Mouse (Mus musculus) megakaryocyte, embryonic 14.5 days (primary cell): ENCODE measurements around the gene Pola2. TPM values are rescaled to one million over a fixed set of nuclear protein-coding genes. Genes with fewer than 3 reads are reported as not detected.

Source experiments
- H3K27me3 ChIP-seq: replicated peaks from 2 replicates; pipeline ENCODE3; 2012; ENCODE audit warnings: inconsistent platforms
- H3K36me3 ChIP-seq: replicated peaks from 2 replicates; pipeline ENCODE3; 2012; ENCODE audit warnings: low read length, inconsistent platforms, mixed read lengths
- H3K4me1 ChIP-seq: 2 replicates; pipeline ENCODE4 v1.6.1; 2012; ENCODE audit warnings: inconsistent platforms
- H3K4me3 ChIP-seq: replicated peaks from 2 replicates; pipeline ENCODE3; 2012; ENCODE audit warnings: moderate library complexity, mild to moderate bottlenecking, inconsistent platforms
- H3K9me3 ChIP-seq: 2 replicates; pipeline ENCODE4 v1.6.1; 2012; ENCODE audit warnings: inconsistent platforms
- FLI1 ChIP-seq: IDR thresholded peaks from 2 replicates; pipeline ENCODE4 v1.6.1; 2012; ENCODE audit warnings: low read length, inconsistent platforms, mixed read lengths
- GATA1 ChIP-seq: IDR thresholded peaks from 3 replicates; pipeline ENCODE4 v1.6.1; 2012; ENCODE audit warnings: mixed read lengths, low read length, inconsistent platforms, borderline replicate concordance
- polyA plus RNA-seq: library from polyadenylated mRNA; stranded (reverse); fragments of >175 nt; gene quantifications from 2 replicates; pipeline ENCODE4 v1.2.3, GENCODE M21; 2012; ENCODE audit warnings: low replicate concordance; ENCODE audit not compliant: insufficient read depth

Gene Pola2
- polyA plus RNA-seq, 1 experiment: 14.1 TPM

DNA sequence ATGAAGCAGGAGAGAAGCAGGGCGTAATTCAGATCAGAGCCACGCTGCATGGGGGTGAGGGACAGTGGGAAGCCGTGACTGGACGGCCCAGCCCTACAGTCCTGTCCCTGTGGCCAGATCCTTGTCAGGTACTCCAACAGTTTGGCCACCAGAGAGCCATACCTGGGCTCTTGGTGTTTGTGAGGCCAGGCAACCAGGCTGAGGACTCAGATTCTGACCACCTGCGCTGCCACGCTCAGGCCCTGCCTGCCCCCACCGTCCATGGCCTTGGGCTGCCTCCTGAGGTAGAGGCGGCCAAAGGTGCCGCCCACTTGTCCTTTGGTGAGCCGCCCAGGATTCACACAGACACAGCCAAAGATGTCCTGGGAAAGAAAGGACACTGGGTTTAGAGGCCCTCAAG is 23.3 kb downstream of the Pola2 start:
- Histone ChIP-seq H3K4me1 (peaks cover 77% of the 10 kb centered on the region), H3K36me3 (peaks cover 65% of the 10 kb centered on the region), H3K4me3 (no peak overlapping the region), H3K9me3 (no peaks in the 10 kb centered on the region), H3K27me3 (peaks cover 1% of the 10 kb centered on the region)
- no peak for TF ChIP-seq FLI1
- TF ChIP-seq GATA1: no peak

DNA sequence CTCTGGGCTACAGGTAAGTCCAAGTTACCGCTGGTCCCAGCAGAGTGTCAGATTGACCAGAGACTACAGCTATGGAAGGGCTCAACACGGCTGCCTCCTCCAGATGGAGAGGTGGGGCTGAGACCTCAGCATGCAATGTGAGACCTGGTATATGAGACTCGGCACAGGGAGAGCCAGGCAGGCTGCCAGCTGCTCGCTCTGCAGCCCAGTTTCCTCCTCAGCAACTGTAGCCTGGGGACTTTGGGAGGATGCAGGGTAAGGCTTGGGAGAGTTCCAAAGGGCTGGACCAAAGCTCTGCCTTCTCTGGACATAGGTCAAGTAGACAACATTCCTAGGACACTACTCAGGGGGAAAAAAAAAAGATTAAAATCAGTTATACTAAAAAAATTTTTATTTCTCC is 23.8 kb downstream of the Pola2 start:
- Histone ChIP-seq H3K4me1 (peaks cover 77% of the 10 kb centered on the region), H3K27me3 (peaks cover 6% of the 10 kb centered on the region), H3K9me3 (no peaks in the 10 kb centered on the region), H3K4me3 (no peak overlapping the region), H3K36me3 (peaks cover 60% of the 10 kb centered on the region)
- TF ChIP-seq FLI1: no peak
- no peak for TF ChIP-seq GATA1

DNA sequence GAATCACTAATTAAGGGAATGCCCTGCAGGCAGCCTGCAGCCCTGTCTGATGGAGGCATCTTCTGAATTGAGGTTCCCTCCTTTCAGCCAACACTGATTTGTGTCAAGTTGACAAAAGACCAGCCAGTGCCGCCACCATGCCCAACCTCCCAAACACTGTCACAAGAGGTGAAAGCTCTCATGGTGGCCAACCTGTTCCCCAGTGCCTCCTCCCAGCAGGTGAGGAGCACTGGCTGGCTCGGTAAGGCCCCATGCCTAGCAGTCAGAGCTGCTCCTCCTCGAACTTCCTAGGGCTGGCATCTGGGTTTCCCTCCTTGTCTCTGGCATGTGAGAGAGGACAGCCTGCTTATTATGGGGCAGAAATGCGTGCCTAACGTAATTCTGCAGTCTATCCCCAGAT is 24.3 kb downstream of the Pola2 start:
- Histone ChIP-seq H3K4me1 (peaks cover 77% of the 10 kb centered on the region), H3K36me3 (peaks cover 55% of the 10 kb centered on the region), H3K9me3 (no peaks in the 10 kb centered on the region), H3K4me3 (no peak overlapping the region), H3K27me3 (peaks cover 11% of the 10 kb centered on the region)
- TF ChIP-seq GATA1 (no peak), FLI1 (no peak)

DNA sequence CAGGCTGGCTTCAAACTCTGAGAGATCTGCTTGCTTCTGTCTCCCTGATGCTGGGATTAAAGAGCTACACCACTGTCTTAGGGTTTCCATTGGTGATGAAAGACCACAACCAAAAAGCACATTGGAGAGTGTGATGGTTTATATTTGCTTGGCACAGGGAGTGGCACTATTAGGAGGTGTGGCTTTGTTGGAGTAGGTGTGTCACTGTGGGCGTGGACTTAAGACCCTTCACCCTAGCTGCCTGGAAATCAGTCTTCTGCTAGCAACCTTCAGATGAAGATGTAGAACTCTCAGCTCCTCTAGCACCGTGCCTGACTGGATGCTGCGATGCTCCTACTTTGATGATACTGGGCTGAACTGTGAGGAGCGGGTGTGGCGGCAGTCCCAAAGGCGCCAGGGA is 25.5 kb downstream of the Pola2 start:
- peaks cover 17% of the 10 kb centered on the region for H3K27me3 ChIP-seq
- no peaks in the 10 kb centered on the region for H3K9me3 ChIP-seq
- peaks cover 77% of the 10 kb centered on the region for H3K4me1 ChIP-seq
- peaks cover 43% of the 10 kb centered on the region for H3K36me3 ChIP-seq
- no peak overlapping the region for H3K4me3 ChIP-seq
- TF ChIP-seq GATA1: no peak
- TF ChIP-seq FLI1: no peak

DNA sequence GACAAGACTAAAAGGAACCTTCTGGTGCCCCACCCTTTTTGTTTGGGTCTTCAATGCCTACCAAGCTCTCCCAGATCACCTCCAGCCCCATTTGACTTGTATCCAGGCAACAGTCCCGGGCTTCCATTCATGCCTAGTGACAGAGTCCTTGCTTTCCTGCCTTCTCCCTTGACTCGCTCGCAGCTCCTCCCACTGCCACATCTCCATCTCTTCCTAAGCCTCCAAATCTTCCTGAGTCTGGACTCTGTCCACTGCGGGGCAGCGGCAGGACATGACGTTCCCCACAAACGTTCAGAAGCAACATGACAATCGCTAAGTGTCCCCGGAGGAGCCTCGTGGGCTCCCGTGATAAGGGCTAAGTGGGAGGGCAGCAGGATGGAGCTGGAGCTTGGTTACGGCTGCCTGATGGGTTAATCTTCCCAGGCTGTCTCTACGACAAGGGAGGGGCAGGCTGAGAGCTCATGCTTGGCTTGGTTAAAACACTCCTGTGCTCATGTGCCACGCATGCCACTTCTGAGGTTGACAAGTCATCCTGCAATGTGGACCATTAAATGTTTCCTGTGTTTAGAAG is 26.1 kb downstream of the Pola2 start:
- H3K4me1 ChIP-seq: peaks cover 71% of the 10 kb centered on the region
- peaks cover 37% of the 10 kb centered on the region for H3K36me3 ChIP-seq
- H3K4me3 ChIP-seq: peak overlapping the region; percentile 85
- H3K27me3 ChIP-seq: peaks cover 20% of the 10 kb centered on the region
- peaks cover under 1% of the 10 kb centered on the region; the same call in 1 of the 2 replicates for H3K9me3 ChIP-seq
- TF ChIP-seq GATA1: no peak
- no peak for TF ChIP-seq FLI1

DNA sequence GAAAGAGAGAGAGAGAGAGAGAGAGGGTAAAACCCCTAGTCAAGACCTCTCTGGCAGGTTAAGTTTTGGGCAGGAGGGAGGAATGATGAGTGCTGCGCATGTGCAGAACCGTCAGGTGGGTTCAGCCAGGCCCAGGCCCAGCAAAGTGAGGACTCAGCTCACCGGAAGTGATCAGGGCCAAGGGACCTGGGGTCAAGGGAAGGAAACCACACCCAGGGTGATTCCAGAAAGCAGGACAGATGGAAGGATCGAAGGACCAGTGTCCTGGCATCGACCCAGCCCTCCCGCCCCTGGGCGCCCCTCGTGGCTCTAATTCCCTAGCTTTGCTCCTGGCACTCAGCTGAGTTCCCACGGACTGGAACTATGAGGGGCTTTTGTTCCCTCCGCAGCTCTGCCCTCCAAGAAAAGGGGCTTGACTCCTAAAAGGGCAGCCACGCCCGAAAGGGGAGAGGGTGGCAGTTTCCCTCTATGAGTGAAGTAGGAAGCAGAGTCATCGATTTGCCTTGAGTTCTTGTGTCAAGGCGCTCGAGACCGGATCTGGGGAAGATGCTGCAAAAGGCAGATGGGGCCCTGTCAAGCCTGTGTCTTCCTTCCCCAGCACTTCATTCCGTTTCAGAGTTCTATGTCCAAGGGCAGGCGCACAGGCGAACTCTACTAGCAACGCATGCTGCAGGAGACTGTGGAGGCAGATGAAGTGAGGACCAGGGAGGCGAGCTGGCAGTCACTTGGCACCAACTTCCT is 26.7 kb downstream of the Pola2 start:
- Histone ChIP-seq H3K9me3 (peaks cover 2% of the 10 kb centered on the region; the same call in 1 of the 2 replicates), H3K27me3 (peaks cover 21% of the 10 kb centered on the region), H3K4me1 (peaks cover 65% of the 10 kb centered on the region), H3K4me3 (peak overlapping the region; percentile 85), H3K36me3 (peaks cover 31% of the 10 kb centered on the region)
- TF ChIP-seq FLI1: no peak
- TF ChIP-seq GATA1: no peak

DNA sequence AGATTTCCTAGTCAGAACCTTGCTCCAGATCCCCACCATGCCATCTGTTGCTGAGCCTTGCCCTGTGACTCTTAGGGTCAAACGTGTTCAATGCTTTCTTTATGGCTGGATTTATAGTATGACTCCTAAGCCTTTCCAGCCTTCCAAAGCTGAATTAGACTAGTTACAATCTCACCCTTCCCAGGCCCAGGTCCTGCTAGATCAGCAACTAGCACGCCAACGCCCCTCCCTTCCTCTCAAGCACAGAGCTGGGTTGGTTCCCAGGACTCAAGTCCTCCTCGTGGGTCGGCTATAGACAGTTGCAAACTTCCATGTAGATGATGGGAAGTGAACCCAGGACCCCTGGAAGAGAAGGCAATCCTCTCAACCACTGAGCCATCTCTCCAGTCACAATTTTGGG is 28.3 kb downstream of the Pola2 start:
- H3K4me1 ChIP-seq: peaks cover 74% of the 10 kb centered on the region
- H3K9me3 ChIP-seq: peaks cover 2% of the 10 kb centered on the region; the same call in 1 of the 2 replicates
- peaks cover 23% of the 10 kb centered on the region for H3K27me3 ChIP-seq
- TF ChIP-seq GATA1 (no peak), FLI1 (no peak)
- peaks cover 17% of the 10 kb centered on the region for H3K36me3 ChIP-seq
- no peak overlapping the region for H3K4me3 ChIP-seq

DNA sequence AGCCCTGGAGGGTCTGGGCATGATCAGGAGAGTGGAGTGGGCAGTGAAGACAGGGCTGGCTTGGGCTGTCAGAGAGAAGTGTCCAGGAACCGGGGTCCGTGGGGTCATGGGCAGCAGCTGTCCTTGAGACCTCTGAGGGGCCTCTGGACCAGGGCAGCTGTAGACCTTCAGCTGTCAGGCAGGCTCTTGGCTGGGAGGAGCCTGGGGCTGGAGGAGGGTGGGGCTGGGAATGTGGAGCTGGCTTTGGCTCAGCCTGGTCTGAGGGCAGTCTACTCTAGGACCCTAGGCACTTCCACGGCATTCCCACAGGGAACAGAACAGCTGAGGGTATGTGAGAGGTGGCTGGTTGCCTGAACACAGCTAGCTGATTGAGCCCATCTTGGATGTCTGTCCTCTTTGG is 28.7 kb downstream of the Pola2 start:
- Histone ChIP-seq H3K27me3 (peaks cover 23% of the 10 kb centered on the region), H3K4me3 (no peak overlapping the region), H3K4me1 (peaks cover 75% of the 10 kb centered on the region), H3K36me3 (peaks cover 12% of the 10 kb centered on the region), H3K9me3 (peaks cover 2% of the 10 kb centered on the region; the same call in 1 of the 2 replicates)
- TF ChIP-seq GATA1 (no peak), FLI1 (no peak)

DNA sequence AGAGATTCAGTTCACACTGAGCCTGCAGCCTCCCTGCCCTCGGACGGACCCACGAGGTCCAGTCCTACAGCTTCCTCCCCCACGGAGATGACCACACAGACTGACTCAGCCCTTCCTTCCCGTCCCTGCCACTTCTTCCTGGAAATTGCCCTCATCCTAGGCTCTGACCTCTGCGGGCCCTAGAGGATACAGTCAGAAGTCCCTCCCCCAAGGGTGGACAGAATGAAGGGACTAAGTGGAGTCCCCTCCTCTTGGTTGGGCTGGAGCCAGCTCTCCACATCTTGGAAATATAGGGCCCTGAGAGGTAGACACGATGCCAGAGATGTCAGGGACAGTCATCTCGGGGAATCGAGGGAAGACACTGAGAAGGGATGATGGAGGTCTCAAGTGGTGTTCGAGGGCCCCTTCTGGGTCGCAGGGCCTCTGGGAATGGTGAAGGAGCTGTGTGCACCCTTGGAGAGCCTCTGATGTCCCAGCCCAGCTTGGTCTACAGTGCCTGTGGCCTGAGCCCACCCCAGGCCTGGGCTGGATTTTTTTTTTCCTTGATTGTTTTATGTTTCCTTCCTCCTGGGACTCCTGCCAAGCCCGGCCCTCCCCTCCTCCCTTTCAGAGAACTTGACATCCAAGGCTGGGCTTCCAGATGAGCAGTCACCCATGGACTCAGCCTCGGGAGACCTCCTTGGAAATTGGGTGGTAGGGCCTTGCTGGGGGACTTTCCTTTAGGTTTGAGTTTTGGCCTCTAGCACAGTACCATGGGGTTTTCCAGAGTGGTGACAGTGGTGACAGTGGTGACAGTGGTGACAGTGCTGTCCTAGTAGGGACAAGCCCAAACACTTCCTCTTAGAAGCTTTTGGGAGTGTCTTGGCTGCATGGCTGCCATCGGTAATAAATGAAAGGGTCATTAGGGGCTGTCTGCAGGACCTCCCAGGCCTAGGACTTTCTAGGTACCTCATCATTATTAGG is 34.1 kb downstream of the Pola2 start:
- H3K27me3 ChIP-seq: peaks cover 26% of the 10 kb centered on the region
- H3K9me3 ChIP-seq: peaks cover 2% of the 10 kb centered on the region; the same call in 1 of the 2 replicates
- TF ChIP-seq FLI1 (no peak), GATA1 (no peak)
- peak overlapping the region; percentile 16 for H3K4me3 ChIP-seq
- H3K36me3 ChIP-seq: no peaks in the 10 kb centered on the region
- peaks cover 71% of the 10 kb centered on the region for H3K4me1 ChIP-seq
